Comparison of ENCODE assay signal across 17 mouse cellular contexts in genomic region chr2:60041485-60042274, GRCm38 (mm10).
DNase-seq lines count a peak whose midpoint lies in the region; ATAC-seq and TF ChIP-seq lines count a peak whose summit lies in the region.
"Had no signal": no experiment of that assay in that cellular context is flagged by ENCODE, and none has a peak within 500 bp of the region (broad histone marks: within the 10 kb centered on the region; RNA-seq: fewer than 3 reads in every experiment).

No protein-coding gene starts in this region.

- ATAC-seq in liver, postnatal 0 days = no peak
- no peak for ATAC-seq in liver, embryonic 12.5 days
- peak; percentile 84 for ATAC-seq in intestine, embryonic 16.5 days
- peak; percentile 43; the same call in 1 of the 2 replicates for ATAC-seq in stomach, postnatal 0 days (ENCODE audit: low FRiP score, low TSS enrichment)
- ATAC-seq: forebrain, embryonic 13.5 days; forebrain, postnatal 0 days had no signal

- no peaks in the 10 kb centered on the region for H3K79me2 ChIP-seq in MEL (ENCODE audit: control insufficient read depth, insufficient read depth, low read length, poor library complexity)

- TF ChIP-seq POLR2A in MEL (IDR thresholded peaks at IDR 0.05; ENCODE audit: control insufficient read depth in 1 of 2, insufficient read depth in 1 of 2, low read depth in 1 of 2, low read length in 2 of 2, poor library complexity in 1 of 2) = no peak

- H3K9me3 ChIP-seq in liver, postnatal 0 days (ENCODE audit: low read length) = no peaks in the 10 kb centered on the region
- no peaks in the 10 kb centered on the region for H3K9me3 ChIP-seq in liver, embryonic 12.5 days (replicated peaks)
- no peaks in the 10 kb centered on the region for H3K9me3 ChIP-seq in MEL (replicated peaks; ENCODE audit: insufficient read depth, low read length)
- H3K9me3 ChIP-seq in intestine, embryonic 16.5 days (ENCODE audit: control insufficient read depth, low read length) = no peaks in the 10 kb centered on the region
- H3K9me3 ChIP-seq in stomach, postnatal 0 days (ENCODE audit: control insufficient read depth, low read length) = no peaks in the 10 kb centered on the region
- H3K9me3 ChIP-seq: embryonic facial prominence, embryonic 10.5 days; forebrain, embryonic 13.5 days; heart, embryonic 12.5 days; hindbrain, embryonic 15.5 days had no signal

- no peaks in the 10 kb centered on the region for H3K27me3 ChIP-seq in liver, postnatal 0 days (ENCODE audit: insufficient read depth, low read length)
- no peaks in the 10 kb centered on the region for H3K27me3 ChIP-seq in liver, embryonic 12.5 days (replicated peaks)
- no peaks in the 10 kb centered on the region; a peak in 1 of 4 replicates for H3K27me3 ChIP-seq in MEL (ENCODE audit: control insufficient read depth in 1 of 2, insufficient read depth in 2 of 2, low read length in 2 of 2)
- H3K27me3 ChIP-seq in intestine, embryonic 16.5 days (replicated peaks; ENCODE audit: control insufficient read depth, insufficient read depth, low read length) = no peaks in the 10 kb centered on the region
- no peaks in the 10 kb centered on the region for H3K27me3 ChIP-seq in stomach, postnatal 0 days (ENCODE audit: control insufficient read depth, insufficient read depth, low read length)
- H3K27me3 ChIP-seq: CH12.LX; forebrain, embryonic 13.5 days; heart, embryonic 12.5 days; hindbrain, embryonic 15.5 days had no signal

- no peak for TF ChIP-seq EP300 in liver, postnatal 0 days (IDR thresholded peaks at IDR 0.05; ENCODE audit: low read depth)
- peak in 1 of 2 experiments; percentile 25; a peak in 1 of 4 replicates for TF ChIP-seq EP300 in MEL (IDR thresholded peaks at IDR 0.05; ENCODE audit: low read depth in 1 of 2, low read length in 2 of 2)
- no peak for TF ChIP-seq EP300 in stomach, postnatal 0 days (optimal IDR thresholded peaks at IDR 0.05)

- TF ChIP-seq RAD21 in MEL (IDR thresholded peaks at IDR 0.05; ENCODE audit: low read depth, low read length) = no peak; the same call in 1 of the 2 replicates

- H3K4me1 ChIP-seq in liver, postnatal 0 days (ENCODE audit: insufficient read depth) = peaks cover 12% of the 10 kb centered on the region
- peaks cover 14% of the 10 kb centered on the region for H3K4me1 ChIP-seq in liver, embryonic 12.5 days
- H3K4me1 ChIP-seq in MEL (ENCODE audit: control insufficient read depth in 1 of 2, insufficient read depth in 2 of 2, low read length in 2 of 2) = peaks cover 0 to 3% of the 10 kb centered on the region in 2 experiments
- H3K4me1 ChIP-seq in intestine, embryonic 16.5 days (ENCODE audit: control insufficient read depth, insufficient read depth, low read length) = peaks cover 18% of the 10 kb centered on the region
- no peaks in the 10 kb centered on the region for H3K4me1 ChIP-seq in stomach, postnatal 0 days (replicated peaks; ENCODE audit: control insufficient read depth, insufficient read depth)

- no peak overlapping the region for H3K9ac ChIP-seq in liver, postnatal 0 days (replicated peaks)
- H3K9ac ChIP-seq in liver, embryonic 12.5 days = no peak overlapping the region
- no peak overlapping the region for H3K9ac ChIP-seq in MEL (ENCODE audit: control insufficient read depth, low read depth, low read length, poor library complexity, severe bottlenecking)
- no peak overlapping the region for H3K9ac ChIP-seq in intestine, embryonic 16.5 days (ENCODE audit: low read depth, low read length)
- no peak overlapping the region for H3K9ac ChIP-seq in stomach, postnatal 0 days (ENCODE audit: low read length)
- H3K9ac ChIP-seq: forebrain, embryonic 13.5 days; forebrain, postnatal 0 days; heart, embryonic 12.5 days; hindbrain, embryonic 15.5 days had no signal

- TF ChIP-seq CTCF in liver, postnatal 0 days (IDR thresholded peaks at IDR 0.05; ENCODE audit: low read depth) = 0 out of 2 replicates have a peak, but pooled peaks have one; percentile 14
- no peak; a peak in 1 of 6 replicates for TF ChIP-seq CTCF in MEL (IDR thresholded peaks at IDR 0.05 in 2 of 3, conservative IDR thresholded peaks at IDR 0.05 in 1 of 3; ENCODE audit: control insufficient read depth in 1 of 3, insufficient read depth in 1 of 3, low read depth in 2 of 3, low read length in 3 of 3, poor library complexity in 1 of 3, severe bottlenecking in 1 of 3)
- peak; percentile 58 for TF ChIP-seq CTCF in stomach, postnatal 0 days (IDR thresholded peaks at IDR 0.05; ENCODE audit: low read depth)

- no peak overlapping the region for H3K4me2 ChIP-seq in liver, postnatal 0 days (ENCODE audit: low read depth, low read length)
- no peak overlapping the region for H3K4me2 ChIP-seq in liver, embryonic 12.5 days
- no peak overlapping the region for H3K4me2 ChIP-seq in intestine, embryonic 16.5 days (ENCODE audit: low read depth, low read length)
- H3K4me2 ChIP-seq in stomach, postnatal 0 days (replicated peaks; ENCODE audit: low read depth) = no peak overlapping the region
- H3K4me2 ChIP-seq: forebrain, embryonic 13.5 days; heart, embryonic 12.5 days had no signal

- H3K27ac ChIP-seq in liver, postnatal 0 days (ENCODE audit: low read depth) = no peak overlapping the region
- H3K27ac ChIP-seq in liver, embryonic 12.5 days = no peak overlapping the region
- no peak overlapping the region for H3K27ac ChIP-seq in MEL (ENCODE audit: control insufficient read depth, low read depth, low read length)
- H3K27ac ChIP-seq in intestine, embryonic 16.5 days (ENCODE audit: low read length) = peak overlapping the region; percentile 67
- no peak overlapping the region for H3K27ac ChIP-seq in stomach, postnatal 0 days (replicated peaks)
- H3K27ac ChIP-seq: embryonic facial prominence, embryonic 10.5 days; forebrain, embryonic 13.5 days had no signal

- DNase-seq in liver, postnatal 0 days = peak; percentile 8
- peak; percentile 28 for DNase-seq in MEL (ENCODE audit: low read depth, low spot score)
- no peak for DNase-seq in stomach, postnatal 0 days (ENCODE audit: low spot score)
- no peak for DNase-seq in spleen, postnatal 14 days (ENCODE audit: low spot score in 2 of 2)
- DNase-seq in thymus, postnatal 14 days = no peak
- DNase-seq: adrenal gland, postnatal 10 days; cerebellum, postnatal 10 days; forebrain, postnatal 0 days; gastrocnemius, postnatal 14 days; heart, postnatal 36 days had no signal

- H3K4me3 ChIP-seq in liver, postnatal 0 days (ENCODE audit: low read depth, low read length) = no peak overlapping the region
- H3K4me3 ChIP-seq in liver, embryonic 12.5 days = no peak overlapping the region
- no peak overlapping the region for H3K4me3 ChIP-seq in MEL (ENCODE audit: control insufficient read depth in 1 of 2, insufficient read depth in 1 of 2, low read depth in 2 of 2, low read length in 2 of 2)
- no peak overlapping the region for H3K4me3 ChIP-seq in intestine, embryonic 16.5 days (ENCODE audit: low read length)
- H3K4me3 ChIP-seq in stomach, postnatal 0 days (ENCODE audit: low read depth, low read length) = no peak overlapping the region
- H3K4me3 ChIP-seq: embryonic facial prominence, embryonic 10.5 days; forebrain, embryonic 13.5 days; heart, embryonic 12.5 days; hindbrain, embryonic 15.5 days had no signal

- 82% methylated on average over 4 of the region's 4 CpGs for WGBS in liver, postnatal 0 days (ENCODE audit: insufficient replicate concordance)
- 68% methylated on average over 4 of the region's 4 CpGs for WGBS in liver, embryonic 12.5 days (ENCODE audit: insufficient replicate concordance)
- 65% methylated on average over 4 of the region's 4 CpGs for WGBS in intestine, embryonic 16.5 days
- 58% methylated on average over 4 of the region's 4 CpGs for WGBS in stomach, postnatal 0 days

- H3K36me3 ChIP-seq in liver, postnatal 0 days (replicated peaks; ENCODE audit: insufficient read depth, low read length) = no peaks in the 10 kb centered on the region
- no peaks in the 10 kb centered on the region for H3K36me3 ChIP-seq in liver, embryonic 12.5 days
- peaks cover 0 to 9% of the 10 kb centered on the region in 2 experiments; a peak in 1 of 4 replicates for H3K36me3 ChIP-seq in MEL (ENCODE audit: control insufficient read depth in 1 of 2, insufficient read depth in 2 of 2, low read length in 2 of 2)
- no peaks in the 10 kb centered on the region for H3K36me3 ChIP-seq in intestine, embryonic 16.5 days (ENCODE audit: control insufficient read depth, insufficient read depth, low read length)
- no peaks in the 10 kb centered on the region for H3K36me3 ChIP-seq in stomach, postnatal 0 days (ENCODE audit: control insufficient read depth, insufficient read depth, low read length)
- H3K36me3 ChIP-seq: hindbrain, embryonic 15.5 days had no signal

TF ChIP-seq in MEL, 35 proteins besides CTCF, POLR2A, EP300 and RAD21:
- TF ChIP-seq KAT2A (conservative IDR thresholded peaks at IDR 0.05; ENCODE audit: low read depth, low read length) (no peak), GATA1 (IDR thresholded peaks at IDR 0.05; ENCODE audit: low read depth, low read length) (peak; percentile 19; the same call in 1 of the 2 replicates)

Comparison
In these comparisons a context has a peak if more than half of its experiments do, and no peak if none do; other contexts are left out.
1. ATAC-seq: peak in intestine, embryonic 16.5 days (single experiment) and stomach, postnatal 0 days (single experiment); none in liver, postnatal 0 days (single experiment) and liver, embryonic 12.5 days (single experiment).
2. DNase-seq: peak in liver, postnatal 0 days (single experiment) and MEL (single experiment); none in stomach, postnatal 0 days (single experiment), spleen, postnatal 14 days (0 of 2) and thymus, postnatal 14 days (single experiment).
3. CTCF ChIP-seq: peak in liver, postnatal 0 days (single experiment) and stomach, postnatal 0 days (single experiment); none in MEL (0 of 3).